Mouse (Mus musculus) forebrain, embryonic 12.5 days (tissue): Measurements from ENCODE around the gene Btbd10. TPM values are rescaled to one million over a fixed set of nuclear protein-coding genes. Genes with fewer than 3 reads are reported as not detected.

Source experiments
- polyA plus RNA-seq: library from polyadenylated mRNA; unstranded; fragments of >200 nt; fragmentation: Nextera tagmentation; extraction: Ambion mirVana; gene quantifications from 2 replicates; pipeline ENCODE4 v1.2.1, GENCODE M21; 2016

The Btbd10 gene
- polyA plus RNA-seq, 1 experiment from 2014 or later, result 37.2 TPM

Other genes starting within 250 kb of the Btbd10 start
- gene Arntl, start 161.9 kb downstream of the Btbd10 start, polyA plus RNA-seq, result 9.9 and 11.3 TPM in 2 replicates
- gene Pth, start 19.2 kb upstream of the Btbd10 start, polyA plus RNA-seq, result not detected in 2 replicates
- 86.2 and 91.3 TPM in 2 replicates for gene Far1, start 144.4 kb upstream of the Btbd10 start, polyA plus RNA-seq